Mouse (Mus musculus) intestine, embryonic 15.5 days (tissue): ENCODE measurements around the gene Ston2. TPM values are rescaled to one million over a fixed set of nuclear protein-coding genes. Genes with fewer than 3 reads are reported as not detected.

Experiments used
- ATAC-seq: fragments of 200-750 bp; cut with Nextera tagmentation; 2 replicates; pipeline ENCODE4 v1.8.0; 2017; ENCODE audit warnings: moderate TSS enrichment, moderate library complexity
- H3K27ac ChIP-seq: fragments of 300-500 bp; sonication (generic); 2 replicates; pipeline ENCODE4 v1.5.1; 2015; ENCODE audit warnings: mild to moderate bottlenecking, inconsistent platforms
- H3K27me3 ChIP-seq: fragments of 300-500 bp; sonication (generic); replicated peaks from 2 replicates; pipeline ENCODE4 v1.6.1; 2015; ENCODE audit warnings: inconsistent platforms
- H3K36me3 ChIP-seq: fragments of 300-500 bp; sonication (generic); 2 replicates; pipeline ENCODE4 v1.6.1; 2015; ENCODE audit warnings: inconsistent platforms
- H3K4me1 ChIP-seq: fragments of 300-500 bp; sonication (generic); replicated peaks from 2 replicates; pipeline ENCODE4 v1.6.1; 2015; ENCODE audit warnings: inconsistent platforms
- H3K4me2 ChIP-seq: fragments of 300-500 bp; sonication (generic); replicated peaks from 2 replicates; pipeline ENCODE4 v1.6.1; 2015; ENCODE audit warnings: mild to moderate bottlenecking, inconsistent platforms
- H3K4me3 ChIP-seq: fragments of 300-500 bp; sonication (generic); replicated peaks from 2 replicates; pipeline ENCODE4 v1.5.1; 2015; ENCODE audit warnings: inconsistent platforms
- H3K9ac ChIP-seq: fragments of 300-500 bp; sonication (generic); 2 replicates; pipeline ENCODE4 v1.6.1; 2015; ENCODE audit warnings: inconsistent platforms
- H3K9me3 ChIP-seq: fragments of 300-500 bp; sonication (generic); 2 replicates; pipeline ENCODE4 v1.6.1; 2016; ENCODE audit warnings: inconsistent platforms
- WGBS: fragments of 180-500 bp; shearing (Covaris S2); methylation state at CpG from one replicate; pipeline ENCODE4 v1.1.7; 2015; 5-methylcytosine and 5-hydroxymethylcytosine counted together
- polyA plus RNA-seq: library from polyadenylated mRNA; unstranded; fragments of >200 nt; fragmentation: Nextera tagmentation; extraction: Ambion mirVana; gene quantifications from 2 replicates; pipeline ENCODE4 v1.2.1, GENCODE M21; 2015

Gene Ston2
- polyA plus RNA-seq, 1 experiment from 2014 or later: 6.5 TPM

DNA sequence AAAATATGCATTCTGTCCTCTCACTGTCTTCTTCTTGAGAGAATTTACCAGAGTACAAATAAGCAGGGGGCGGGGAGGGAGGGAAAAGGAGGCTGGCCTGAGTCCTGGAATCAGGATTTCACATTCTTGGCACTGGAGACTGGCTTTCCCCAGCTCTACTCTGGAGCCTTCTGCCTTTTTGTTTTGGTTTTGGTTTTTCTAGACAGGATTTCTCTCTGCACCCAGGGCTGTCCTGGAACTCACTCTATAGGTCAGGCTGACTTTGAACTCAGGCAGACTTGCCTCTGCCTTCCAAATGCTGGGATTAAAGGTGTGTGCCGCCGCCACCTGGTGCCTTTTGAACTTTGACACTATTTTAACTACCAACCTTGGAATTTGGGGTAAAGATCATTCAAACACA lies 149.8 kb downstream of the Ston2 start:
- 69% methylated on average over 3 of the region's 3 CpGs for WGBS
- Histone ChIP-seq H3K27me3 (no peaks in the 10 kb centered on the region), H3K4me3 (no peak overlapping the region), H3K36me3 (no peaks in the 10 kb centered on the region), H3K9ac (no peak overlapping the region), H3K4me2 (no peak overlapping the region), H3K9me3 (no peaks in the 10 kb centered on the region), H3K27ac (no peak overlapping the region), H3K4me1 (peaks cover 8% of the 10 kb centered on the region; the same call in 1 of the 2 replicates)
- no peak for ATAC-seq

DNA sequence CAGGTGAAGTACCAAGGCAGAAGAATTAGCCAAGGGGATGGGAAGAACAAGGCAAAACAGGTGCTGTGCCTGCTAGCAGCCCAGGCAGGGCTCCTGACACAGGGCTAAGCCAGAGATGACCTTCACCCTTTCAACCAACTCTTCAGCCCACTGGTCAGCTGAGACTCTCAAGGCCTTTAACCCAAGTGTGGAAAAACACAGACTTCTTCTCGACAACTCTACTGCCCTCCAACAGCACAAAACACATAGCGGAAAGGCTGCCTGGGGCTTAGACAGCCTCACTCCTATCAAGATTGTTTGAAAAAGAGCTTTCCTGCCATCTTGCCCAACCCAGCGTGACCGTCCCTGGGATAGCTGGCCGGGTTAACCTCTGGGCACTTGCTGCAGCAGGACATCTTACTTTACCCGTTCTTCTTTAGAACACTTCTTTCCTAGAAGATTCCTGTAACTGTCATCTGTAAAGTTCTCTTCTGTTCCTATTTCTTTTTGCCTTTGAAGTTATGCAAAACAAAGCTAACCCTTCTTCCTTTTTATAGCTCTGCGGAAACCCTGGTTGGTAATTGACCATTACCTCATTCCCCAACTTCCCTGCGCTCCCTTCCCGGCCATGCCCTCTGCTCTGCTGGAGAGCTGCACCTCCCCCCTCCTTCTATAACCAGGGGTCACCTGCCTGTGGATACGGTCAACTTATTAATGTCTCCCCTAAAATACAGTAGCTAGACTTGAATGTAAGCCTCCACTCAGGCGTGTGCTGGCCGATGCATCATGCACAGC lies 150.9 kb downstream of the Ston2 start:
- Histone ChIP-seq H3K27ac (no peak overlapping the region), H3K36me3 (no peaks in the 10 kb centered on the region), H3K9me3 (no peaks in the 10 kb centered on the region), H3K27me3 (no peaks in the 10 kb centered on the region), H3K4me2 (no peak overlapping the region), H3K9ac (no peak overlapping the region), H3K4me1 (peaks cover 8% of the 10 kb centered on the region; the same call in 1 of the 2 replicates), H3K4me3 (no peak overlapping the region)
- no peak for ATAC-seq
- WGBS: 78% methylated on average over 12 of the region's 12 CpGs

DNA sequence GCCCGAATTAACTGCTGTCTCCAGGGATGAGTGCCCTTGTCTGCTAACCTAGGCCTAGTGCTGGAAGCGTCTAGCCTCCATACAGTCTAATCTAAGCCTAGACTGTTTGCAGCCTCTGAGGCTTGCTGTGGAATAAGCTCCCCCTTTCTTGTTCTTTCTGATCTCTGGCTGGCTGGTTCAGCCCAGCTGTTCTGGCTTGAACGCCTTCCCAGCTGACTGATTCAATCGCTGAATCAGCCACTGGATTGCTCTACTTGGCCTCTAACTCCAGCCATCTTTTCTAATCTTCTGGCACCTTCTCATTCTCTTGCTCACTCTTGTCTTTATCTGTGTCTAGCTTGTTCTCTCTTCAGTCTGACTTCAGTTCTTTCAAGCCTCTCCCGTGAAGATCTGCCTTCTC lies 161.7 kb downstream of the Ston2 start:
- Histone ChIP-seq H3K4me1 (no peaks in the 10 kb centered on the region), H3K9ac (no peak overlapping the region), H3K36me3 (no peaks in the 10 kb centered on the region), H3K27me3 (no peaks in the 10 kb centered on the region), H3K27ac (no peak overlapping the region), H3K4me3 (no peak overlapping the region), H3K4me2 (no peak overlapping the region), H3K9me3 (no peaks in the 10 kb centered on the region)
- no peak for ATAC-seq
- 84% methylated on average over 5 of the region's 5 CpGs for WGBS

DNA sequence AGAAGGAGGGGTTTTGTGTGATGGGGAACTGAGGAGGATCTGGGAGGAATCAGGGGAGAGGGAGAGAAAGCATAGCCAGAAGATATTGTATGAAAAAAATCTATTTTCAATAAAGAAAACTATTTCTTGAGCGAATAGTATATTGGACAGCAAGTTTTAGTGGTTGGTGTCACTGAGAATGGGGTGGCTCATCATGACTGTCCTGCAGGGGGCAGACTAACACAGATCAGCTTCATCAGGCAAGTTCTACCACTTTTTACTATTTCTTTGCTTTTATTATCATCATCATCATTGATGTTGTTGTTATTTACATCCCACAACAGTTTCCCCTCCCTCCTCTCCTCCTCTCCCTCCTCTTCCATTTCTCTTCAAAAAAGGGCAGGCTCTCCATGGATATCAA lies 163.2 kb downstream of the Ston2 start:
- no peaks in the 10 kb centered on the region for H3K9me3 ChIP-seq
- WGBS: 82% methylated on average over 1 of the region's 1 CpGs
- H3K4me3 ChIP-seq: no peak overlapping the region
- H3K27ac ChIP-seq: no peak overlapping the region
- no peak for ATAC-seq
- H3K4me2 ChIP-seq: no peak overlapping the region
- no peaks in the 10 kb centered on the region for H3K27me3 ChIP-seq
- no peaks in the 10 kb centered on the region for H3K36me3 ChIP-seq
- no peaks in the 10 kb centered on the region for H3K4me1 ChIP-seq
- no peak overlapping the region for H3K9ac ChIP-seq

DNA sequence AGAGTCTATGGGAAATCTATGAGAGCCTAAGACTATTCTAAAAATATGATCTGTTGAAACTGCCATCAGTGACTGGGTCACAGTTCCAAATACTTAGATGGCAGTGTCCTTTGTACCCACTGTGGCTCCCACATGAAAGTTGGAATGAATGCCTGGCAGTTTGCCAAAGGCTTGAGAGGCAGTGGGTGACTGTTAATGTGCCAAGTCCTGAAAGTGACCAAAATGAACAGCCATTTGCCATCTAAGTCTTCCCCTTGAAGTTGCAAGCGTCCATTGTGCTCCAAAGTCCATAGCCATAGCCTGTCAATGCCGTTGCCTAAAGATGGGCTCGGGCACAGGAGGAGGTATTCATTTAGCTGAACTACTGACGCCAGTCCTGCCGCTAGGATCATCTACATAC lies 178.8 kb downstream of the Ston2 start:
- H3K4me1 ChIP-seq: 0 out of 2 replicates have a peak, but pooled peaks cover 2% of the 10 kb centered on the region
- ATAC-seq: no peak
- no peak overlapping the region for H3K27ac ChIP-seq
- H3K9ac ChIP-seq: no peak overlapping the region
- H3K27me3 ChIP-seq: no peaks in the 10 kb centered on the region
- no peak overlapping the region for H3K4me2 ChIP-seq
- H3K36me3 ChIP-seq: no peaks in the 10 kb centered on the region
- H3K9me3 ChIP-seq: no peaks in the 10 kb centered on the region
- whole genome bisulfite sequencing: 86% methylated on average over 5 of the region's 5 CpGs
- H3K4me3 ChIP-seq: no peak overlapping the region

DNA sequence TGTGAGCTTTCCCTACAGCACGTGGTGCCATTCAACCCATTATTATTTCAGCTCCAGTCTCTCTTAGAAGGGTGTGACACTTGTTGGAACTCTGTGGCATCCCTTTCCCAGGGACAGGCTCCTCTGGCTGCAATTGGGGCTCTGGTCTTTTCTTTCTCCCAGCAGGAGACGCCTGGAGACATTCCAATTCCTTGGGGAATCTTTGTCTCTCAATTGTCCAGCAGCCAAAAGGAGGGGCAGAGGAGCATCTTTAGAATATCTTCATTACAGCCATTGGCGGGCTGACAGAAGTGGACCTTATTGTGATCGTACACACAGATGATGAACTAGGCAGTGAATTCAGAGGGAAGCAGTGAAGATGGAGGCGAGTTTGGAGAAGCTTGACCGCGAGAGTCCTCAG lies 180.5 kb downstream of the Ston2 start:
- 0 out of 2 replicates have a peak, but pooled peaks cover 4% of the 10 kb centered on the region for H3K4me1 ChIP-seq
- H3K4me3 ChIP-seq: no peak overlapping the region
- no peak overlapping the region for H3K9ac ChIP-seq
- no peak overlapping the region for H3K27ac ChIP-seq
- no peak overlapping the region for H3K4me2 ChIP-seq
- no peaks in the 10 kb centered on the region for H3K27me3 ChIP-seq
- ATAC-seq: no peak
- 58% methylated on average over 7 of the region's 7 CpGs for WGBS
- H3K9me3 ChIP-seq: no peaks in the 10 kb centered on the region
- H3K36me3 ChIP-seq: no peaks in the 10 kb centered on the region

DNA sequence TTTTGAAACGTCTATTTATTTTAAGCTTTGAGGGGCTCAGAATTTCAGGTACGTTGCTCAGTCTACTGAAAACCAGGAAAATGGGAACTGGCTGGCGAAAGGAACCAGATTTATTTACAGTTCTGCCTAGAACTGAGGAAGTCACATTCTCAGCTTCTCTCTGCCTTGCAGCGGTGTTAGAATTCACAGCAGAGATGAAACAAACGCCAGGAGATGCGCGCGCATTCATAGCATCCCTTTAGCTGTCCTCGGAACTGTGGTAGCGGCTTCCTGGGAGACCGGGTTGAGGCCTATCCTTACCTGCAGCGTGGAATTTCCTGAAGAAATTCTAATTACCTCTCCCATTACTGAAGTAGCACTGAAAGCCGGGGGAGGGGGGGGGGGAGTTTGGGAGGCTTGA lies 181.5 kb downstream of the Ston2 start:
- H3K27ac ChIP-seq: no peak overlapping the region
- H3K9ac ChIP-seq: no peak overlapping the region
- 89% methylated on average over 13 of the region's 13 CpGs for WGBS
- H3K27me3 ChIP-seq: no peaks in the 10 kb centered on the region
- H3K4me3 ChIP-seq: no peak overlapping the region
- no peaks in the 10 kb centered on the region for H3K36me3 ChIP-seq
- 0 out of 2 replicates have a peak, but pooled peaks cover 4% of the 10 kb centered on the region for H3K4me1 ChIP-seq
- H3K4me2 ChIP-seq: no peak overlapping the region
- ATAC-seq: no peak
- no peaks in the 10 kb centered on the region for H3K9me3 ChIP-seq

DNA sequence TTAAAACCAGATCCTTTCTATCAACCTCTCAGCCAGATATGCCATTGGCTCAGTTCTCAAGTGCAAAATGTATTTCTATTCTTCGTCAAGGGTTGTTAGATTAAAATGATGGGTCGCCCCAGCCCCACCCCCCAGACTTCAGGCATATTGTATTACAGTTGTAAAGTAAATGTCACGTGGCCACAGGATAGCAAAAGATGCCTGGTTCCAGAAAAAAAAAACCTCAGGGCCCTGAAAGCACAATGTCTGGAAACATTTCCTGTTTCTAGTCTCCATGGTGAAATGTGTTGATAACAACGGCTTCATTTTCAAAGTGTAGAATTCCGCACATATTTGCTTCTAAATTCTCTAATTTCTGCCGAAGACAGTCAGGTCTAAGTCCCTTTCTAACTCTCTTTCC lies 183.6 kb downstream of the Ston2 start:
- H3K4me2 ChIP-seq: no peak overlapping the region

DNA sequence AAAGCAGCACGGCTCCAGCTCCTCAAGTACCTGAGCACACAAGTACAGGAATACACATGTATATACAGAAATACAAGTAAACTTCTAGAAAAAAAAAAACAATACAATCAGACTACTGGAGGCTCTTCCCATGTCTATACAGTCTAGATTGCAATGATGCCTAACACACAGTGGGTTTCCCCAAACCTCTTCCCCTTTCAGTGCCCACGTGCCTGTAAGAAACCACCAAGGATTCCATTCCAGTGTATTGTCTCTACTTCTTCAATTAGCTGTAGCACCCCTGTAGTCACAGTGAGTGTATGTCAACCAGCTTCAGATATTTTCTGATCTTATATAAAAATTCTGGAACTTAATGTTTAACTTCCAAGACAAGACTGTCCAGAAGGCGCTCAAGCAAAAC lies 196.1 kb downstream of the Ston2 start:
- H3K27me3 ChIP-seq: no peaks in the 10 kb centered on the region
- no peak overlapping the region for H3K27ac ChIP-seq
- no peaks in the 10 kb centered on the region for H3K36me3 ChIP-seq
- no peak overlapping the region for H3K4me2 ChIP-seq
- WGBS: 95% methylated on average over 3 of the region's 3 CpGs
- no peak overlapping the region for H3K9ac ChIP-seq
- no peak for ATAC-seq
- H3K4me1 ChIP-seq: peaks cover 3% of the 10 kb centered on the region; the same call in 1 of the 2 replicates
- no peak overlapping the region for H3K4me3 ChIP-seq
- H3K9me3 ChIP-seq: no peaks in the 10 kb centered on the region

More for the DNA sequence above, 183.6 kb downstream of the Ston2 start:
- peak; percentile 61 for ATAC-seq
- Histone ChIP-seq H3K9ac (no peak overlapping the region), H3K9me3 (no peaks in the 10 kb centered on the region), H3K27ac (no peak overlapping the region), H3K4me1 (0 out of 2 replicates have a peak, but pooled peaks cover 4% of the 10 kb centered on the region), H3K4me3 (no peak overlapping the region), H3K27me3 (no peaks in the 10 kb centered on the region), H3K36me3 (no peaks in the 10 kb centered on the region)
- 26% methylated on average over 6 of the region's 6 CpGs for WGBS

DNA sequence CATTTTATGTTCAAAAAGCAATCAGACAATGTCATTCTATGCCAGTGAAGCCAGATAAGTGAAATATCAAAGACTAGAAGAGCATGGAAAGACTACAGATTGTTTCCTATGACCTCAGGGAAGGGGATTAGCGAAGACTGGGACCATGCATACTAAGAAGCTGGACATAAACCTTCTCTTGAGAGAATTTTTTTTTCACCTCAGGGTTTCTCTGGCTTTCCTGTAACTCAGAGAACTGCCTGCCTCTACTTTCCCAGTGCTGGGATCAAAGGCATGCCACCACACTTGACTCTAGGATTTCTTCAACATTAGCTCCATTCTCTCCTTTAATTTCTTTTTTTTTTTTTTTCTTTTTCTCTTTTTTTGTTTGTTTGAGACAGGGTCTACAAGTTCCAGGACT lies 197.0 kb downstream of the Ston2 start:
- Histone ChIP-seq H3K27ac (peak overlapping the region; percentile 100), H3K36me3 (no peaks in the 10 kb centered on the region), H3K9ac (0 out of 2 replicates have a peak overlapping the region, but pooled peaks have one; percentile 81), H3K9me3 (no peaks in the 10 kb centered on the region), H3K4me2 (peak overlapping the region; percentile 53), H3K4me1 (peaks cover 5% of the 10 kb centered on the region; the same call in 1 of the 2 replicates), H3K27me3 (no peaks in the 10 kb centered on the region), H3K4me3 (no peak overlapping the region)
- ATAC-seq: no peak
- WGBS: 93% methylated on average over 1 of the region's 1 CpGs

DNA sequence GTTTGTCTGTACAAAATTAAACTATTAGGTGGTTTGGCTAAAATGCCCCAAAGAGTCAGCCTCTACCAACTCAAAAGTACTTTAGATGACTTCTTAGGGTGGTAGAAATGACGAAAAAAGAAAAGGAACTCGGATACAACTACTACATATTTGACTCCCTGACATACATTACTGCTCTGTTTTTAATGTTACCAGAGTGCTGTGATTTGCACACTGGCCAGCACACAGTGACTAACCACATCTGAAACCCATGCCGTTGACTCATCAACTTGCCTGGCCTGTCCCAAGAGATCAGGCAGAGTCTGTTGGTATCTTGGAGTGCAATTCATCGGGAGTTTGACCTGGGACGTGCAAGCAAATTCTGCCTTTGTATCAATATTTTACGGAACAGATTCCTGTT lies 197.5 kb downstream of the Ston2 start:
- Histone ChIP-seq H3K9me3 (no peaks in the 10 kb centered on the region), H3K9ac (peak overlapping the region; percentile 81), H3K4me2 (peak overlapping the region; percentile 53), H3K27ac (peak overlapping the region; percentile 100), H3K27me3 (no peaks in the 10 kb centered on the region), H3K4me1 (peaks cover 5% of the 10 kb centered on the region; the same call in 1 of the 2 replicates), H3K4me3 (peak overlapping the region; percentile 65), H3K36me3 (0 out of 2 replicates have a peak, but pooled peaks cover 2% of the 10 kb centered on the region)
- WGBS: 21% methylated on average over 6 of the region's 6 CpGs
- ATAC-seq: peak; percentile 21; the same call in 1 of the 2 replicates

DNA sequence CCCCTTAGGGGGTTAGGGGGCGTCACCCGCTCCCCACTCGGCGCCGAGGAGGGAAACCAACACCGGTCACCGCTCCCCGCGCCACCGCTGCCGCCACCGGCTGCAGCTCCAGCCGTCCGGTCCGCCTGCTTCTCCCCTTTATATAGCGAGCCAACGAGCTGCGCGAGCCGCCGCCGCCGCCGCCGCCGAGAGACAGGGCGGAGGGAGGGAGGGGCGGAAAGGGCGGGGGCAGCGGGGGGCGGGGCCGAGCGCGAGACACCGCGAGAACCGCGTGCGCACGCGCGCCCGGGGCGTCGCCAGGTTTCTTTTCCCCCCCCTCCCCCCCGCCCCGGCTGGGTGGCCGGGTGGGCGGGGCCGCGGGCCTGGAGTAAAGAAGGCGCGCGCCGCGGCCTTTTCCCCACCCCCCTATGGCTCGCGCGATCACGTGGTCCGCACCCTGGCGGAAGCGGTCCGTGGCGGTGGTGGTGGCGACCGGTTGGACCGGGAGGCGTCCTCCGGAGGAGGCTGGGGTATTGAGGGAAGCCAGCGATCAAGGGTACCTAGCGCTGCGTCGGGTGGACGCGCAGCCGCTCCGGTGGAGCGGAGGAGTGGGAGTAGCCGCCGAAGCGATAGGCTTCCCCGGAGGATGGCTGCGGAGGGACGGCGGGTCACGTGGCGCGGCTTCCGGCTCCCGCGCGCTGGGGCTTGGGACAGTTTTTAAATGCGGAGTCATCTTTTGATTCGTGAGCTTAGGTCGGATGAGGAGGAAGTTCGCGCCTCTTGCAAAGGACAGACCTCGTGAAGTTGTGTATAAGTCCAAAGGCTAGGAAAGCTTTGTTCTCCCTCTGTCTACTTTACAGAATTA lies 198.1 kb downstream of the Ston2 start, which contains the start of gene Gtf2a1:
Gene Gtf2a1, minus strand, starts transcription at position 641 of the 844 bp plus-strand sequence.
- H3K9ac ChIP-seq: peak within 1 kb of the TSS; percentile 99
- H3K36me3 ChIP-seq: 0 out of 2 replicates have a peak, but pooled peaks cover 2% of the 10 kb centered on the region
- ATAC-seq: peak; percentile 91
- H3K4me2 ChIP-seq: peak within 1 kb of the TSS; percentile 61
- H3K4me1 ChIP-seq: peaks cover 5% of the 10 kb centered on the region; the same call in 1 of the 2 replicates
- under 1% methylated on average over 80 of the region's 99 CpGs for WGBS
- H3K9me3 ChIP-seq: no peaks in the 10 kb centered on the region
- H3K4me3 ChIP-seq: peak within 1 kb of the TSS; percentile 90
- H3K27me3 ChIP-seq: no peaks in the 10 kb centered on the region
- H3K27ac ChIP-seq: peak within 1 kb of the TSS; percentile 100
